Mouse (Mus musculus): ENCODE measurements around the gene Pkp4. TPM values are rescaled to one million over a fixed set of nuclear protein-coding genes. Genes with fewer than 3 reads are reported as not detected.

Pkp4 gene
- total and polyA plus RNA-seq, 3 experiments = not detected

DNA sequence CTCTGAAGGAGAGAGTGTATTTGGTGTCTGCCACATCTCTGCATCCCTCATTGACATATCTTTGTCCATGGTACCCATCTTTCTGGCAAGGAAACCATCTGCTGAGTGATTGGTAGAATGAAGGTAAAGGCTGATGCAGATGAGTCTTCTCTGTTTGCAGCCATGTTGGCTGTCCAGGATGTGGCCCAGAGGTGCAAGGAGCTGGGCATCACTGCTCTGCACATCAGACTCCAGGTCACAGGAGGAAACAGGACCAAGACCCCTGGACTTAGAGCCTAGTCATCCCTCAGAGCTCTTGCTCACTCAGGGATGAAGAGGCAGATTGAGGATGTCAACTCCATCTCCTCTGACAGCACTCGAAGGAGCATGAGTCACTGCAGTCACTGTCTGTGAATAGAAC is 235.9 kb downstream of the Pkp4 start:
- Histone ChIP-seq H3K9me3 (replicated peaks; ENCODE audit: insufficient read depth, low read length) (no peaks in the 10 kb centered on the region), H3K4me3 (ENCODE audit: control insufficient read depth in 1 of 2, insufficient read depth in 1 of 2, low read depth in 2 of 2, low read length in 2 of 2) (no peak overlapping the region), H3K79me2 (ENCODE audit: control insufficient read depth, insufficient read depth, low read length, poor library complexity) (no peaks in the 10 kb centered on the region), H3K27ac (ENCODE audit: control insufficient read depth, low read depth, low read length) (no peak overlapping the region), H3K4me1 (ENCODE audit: control insufficient read depth in 1 of 2, insufficient read depth in 2 of 2, low read length in 2 of 2) (no peaks in the 10 kb centered on the region), H3K27me3 (ENCODE audit: control insufficient read depth in 1 of 2, insufficient read depth in 2 of 2, low read length in 2 of 2) (no peaks in the 10 kb centered on the region), H3K36me3 (ENCODE audit: control insufficient read depth in 1 of 2, insufficient read depth in 2 of 2, low read length in 2 of 2) (no peaks in the 10 kb centered on the region), H3K9ac (ENCODE audit: control insufficient read depth, low read depth, low read length, poor library complexity, severe bottlenecking) (no peak overlapping the region)
- TF ChIP-seq POLR2A (IDR thresholded peaks at IDR 0.05; ENCODE audit: control insufficient read depth in 1 of 2, insufficient read depth in 1 of 2, low read depth in 1 of 2, low read length in 2 of 2, poor library complexity in 1 of 2) = no peak
- TF ChIP-seq MAZ (IDR thresholded peaks at IDR 0.05; ENCODE audit: low read depth, low read length) = no peak
- no peak for TF ChIP-seq RAD21 (IDR thresholded peaks at IDR 0.05; ENCODE audit: low read depth, low read length)
- TF ChIP-seq CHD1 (IDR thresholded peaks at IDR 0.05; ENCODE audit: low read depth, low read length) = no peak
- no peak for TF ChIP-seq ZC3H11A (IDR thresholded peaks at IDR 0.05; ENCODE audit: low read depth, low read length)
- no peak for TF ChIP-seq SMC3 (IDR thresholded peaks at IDR 0.05; ENCODE audit: low read depth, low read length)
- no peak for DNase-seq (ENCODE audit: low read depth, low spot score)

DNA sequence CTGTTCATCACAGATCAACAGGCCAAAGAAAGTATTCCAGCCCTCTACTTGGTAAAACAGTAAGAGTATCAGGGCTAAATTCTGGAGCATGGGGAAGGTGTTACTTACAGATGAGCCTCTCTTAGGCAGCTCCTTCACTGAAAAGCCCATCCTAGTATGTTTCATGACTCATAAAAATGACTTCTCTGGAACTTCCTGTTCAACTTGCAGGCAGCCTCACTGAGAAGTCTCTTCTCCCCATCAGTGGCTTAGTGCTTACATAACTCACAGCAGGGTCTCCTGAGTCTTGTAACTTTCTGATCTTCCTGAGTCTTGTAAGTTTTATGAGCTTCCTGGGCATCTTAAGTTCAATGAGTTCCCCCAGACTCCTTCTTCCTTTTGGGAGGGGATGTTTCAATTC is 236.9 kb downstream of the Pkp4 start:
- no peaks in the 10 kb centered on the region for H3K4me1 ChIP-seq (ENCODE audit: control insufficient read depth in 1 of 2, insufficient read depth in 2 of 2, low read length in 2 of 2)
- H3K4me3 ChIP-seq (ENCODE audit: control insufficient read depth in 1 of 2, insufficient read depth in 1 of 2, low read depth in 2 of 2, low read length in 2 of 2) = no peak overlapping the region
- no peaks in the 10 kb centered on the region for H3K9me3 ChIP-seq (replicated peaks; ENCODE audit: insufficient read depth, low read length)
- H3K79me2 ChIP-seq (ENCODE audit: control insufficient read depth, insufficient read depth, low read length, poor library complexity) = no peaks in the 10 kb centered on the region
- H3K36me3 ChIP-seq (ENCODE audit: control insufficient read depth in 1 of 2, insufficient read depth in 2 of 2, low read length in 2 of 2) = no peaks in the 10 kb centered on the region
- no peak overlapping the region for H3K27ac ChIP-seq (ENCODE audit: control insufficient read depth, low read depth, low read length)
- H3K27me3 ChIP-seq (ENCODE audit: control insufficient read depth in 1 of 2, insufficient read depth in 2 of 2, low read length in 2 of 2) = no peaks in the 10 kb centered on the region
- TF ChIP-seq MAZ (IDR thresholded peaks at IDR 0.05; ENCODE audit: low read depth, low read length) (no peak), ELF1 (IDR thresholded peaks at IDR 0.05; ENCODE audit: low read depth, low read length) (no peak), SMC3 (IDR thresholded peaks at IDR 0.05; ENCODE audit: low read depth, low read length) (no peak), MYC (IDR thresholded peaks at IDR 0.05; ENCODE audit: low read depth, low read length) (no peak), USF2 (IDR thresholded peaks at IDR 0.05; ENCODE audit: borderline replicate concordance in 1 of 2, insufficient read depth in 1 of 2, low read depth in 1 of 2, low read length in 2 of 2) (no peak), TCF12 (IDR thresholded peaks at IDR 0.05; ENCODE audit: low read depth, low read length) (no peak), JUND (IDR thresholded peaks at IDR 0.05; ENCODE audit: low read depth, low read length) (no peak), GABPA (IDR thresholded peaks at IDR 0.05; ENCODE audit: low read depth, low read length) (no peak), MEF2A (IDR thresholded peaks at IDR 0.05; ENCODE audit: extremely low read depth, insufficient replicate concordance, low read depth, low read length, poor library complexity, severe bottlenecking) (no peak), KAT2A (conservative IDR thresholded peaks at IDR 0.05; ENCODE audit: low read depth, low read length) (no peak)
- no peak overlapping the region for H3K9ac ChIP-seq (ENCODE audit: control insufficient read depth, low read depth, low read length, poor library complexity, severe bottlenecking)
- DNase-seq (ENCODE audit: low read depth, low spot score) = no peak

DNA sequence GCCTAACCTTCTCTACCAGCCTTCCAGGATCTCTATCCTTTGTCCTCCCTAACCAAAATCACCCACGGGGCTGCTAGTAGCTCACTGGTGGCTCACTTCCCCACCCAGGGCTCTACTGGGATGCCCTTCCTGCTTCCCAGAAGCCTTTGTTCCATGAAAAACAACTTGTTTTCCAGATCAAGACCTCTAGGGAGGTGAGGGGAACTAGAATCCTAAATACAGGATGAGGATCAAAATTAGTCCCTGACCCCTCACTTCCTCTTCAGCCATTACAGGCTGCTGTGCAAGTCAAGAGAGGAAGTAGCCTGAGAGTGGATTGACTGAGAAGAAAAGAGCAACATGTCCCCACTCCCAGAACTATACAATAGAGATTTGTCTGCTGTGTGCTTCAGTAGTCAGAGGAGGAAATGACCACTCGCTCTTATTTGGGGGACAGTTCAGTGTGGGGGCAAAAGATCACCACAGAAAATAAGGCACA is 240.3 kb downstream of the Pkp4 start:
- H3K4me3 ChIP-seq (ENCODE audit: control insufficient read depth in 1 of 2, insufficient read depth in 1 of 2, low read depth in 2 of 2, low read length in 2 of 2) = no peak overlapping the region
- H3K27ac ChIP-seq (ENCODE audit: control insufficient read depth, low read depth, low read length) = no peak overlapping the region
- H3K9me3 ChIP-seq (replicated peaks; ENCODE audit: insufficient read depth, low read length) = no peaks in the 10 kb centered on the region
- no peaks in the 10 kb centered on the region for H3K79me2 ChIP-seq (ENCODE audit: control insufficient read depth, insufficient read depth, low read length, poor library complexity)
- no peak for DNase-seq (ENCODE audit: low read depth, low spot score)
- H3K9ac ChIP-seq (ENCODE audit: control insufficient read depth, low read depth, low read length, poor library complexity, severe bottlenecking) = no peak overlapping the region
- H3K27me3 ChIP-seq (ENCODE audit: control insufficient read depth in 1 of 2, insufficient read depth in 2 of 2, low read length in 2 of 2) = no peaks in the 10 kb centered on the region
- H3K4me1 ChIP-seq (ENCODE audit: control insufficient read depth in 1 of 2, insufficient read depth in 2 of 2, low read length in 2 of 2) = no peaks in the 10 kb centered on the region
- no peaks in the 10 kb centered on the region for H3K36me3 ChIP-seq (ENCODE audit: control insufficient read depth in 1 of 2, insufficient read depth in 2 of 2, low read length in 2 of 2)
- TF ChIP-seq JUND (IDR thresholded peaks at IDR 0.05; ENCODE audit: low read depth, low read length) (no peak), MEF2A (IDR thresholded peaks at IDR 0.05; ENCODE audit: extremely low read depth, insufficient replicate concordance, low read depth, low read length, poor library complexity, severe bottlenecking) (no peak), ZKSCAN1 (IDR thresholded peaks at IDR 0.05; ENCODE audit: low read depth, low read length) (no peak), TBP (IDR thresholded peaks at IDR 0.05; ENCODE audit: low read depth, low read length) (no peak), MAX (IDR thresholded peaks at IDR 0.05; ENCODE audit: low read length) (no peak), MAFK (IDR thresholded peaks at IDR 0.05; ENCODE audit: borderline replicate concordance, low read depth, low read length) (no peak), ZNF384 (IDR thresholded peaks at IDR 0.05; ENCODE audit: low read depth, low read length) (no peak), MXI1 (IDR thresholded peaks at IDR 0.05; ENCODE audit: low read depth, low read length) (no peak), MYC (IDR thresholded peaks at IDR 0.05; ENCODE audit: low read depth, low read length) (no peak), EP300 (IDR thresholded peaks at IDR 0.05; ENCODE audit: low read depth in 1 of 2, low read length in 2 of 2) (no peak), TCF12 (IDR thresholded peaks at IDR 0.05; ENCODE audit: low read depth, low read length) (no peak), E2F4 (IDR thresholded peaks at IDR 0.05; ENCODE audit: borderline replicate concordance, low read depth, low read length) (no peak), HCFC1 (IDR thresholded peaks at IDR 0.05; ENCODE audit: low read depth, low read length) (no peak), SIN3A (IDR thresholded peaks at IDR 0.05; ENCODE audit: low read length) (no peak), UBTF (IDR thresholded peaks at IDR 0.05; ENCODE audit: borderline replicate concordance, insufficient read depth, low read depth, low read length) (no peak), GATA1 (IDR thresholded peaks at IDR 0.05; ENCODE audit: low read depth, low read length) (no peak)
